Mouse (Mus musculus): ENCODE measurements around the gene Ilkap. TPM values are rescaled to one million over a fixed set of nuclear protein-coding genes. Genes with fewer than 3 reads are reported as not detected.

Ilkap gene
- polyA plus RNA-seq, 1 experiment: 64.5 TPM

- Histone ChIP-seq H3K27ac (ENCODE audit: insufficient read depth, low read length) (no peak overlapping the region), H3K4me1 (ENCODE audit: control insufficient read depth, insufficient read depth, low read length) (0 out of 2 replicates have a peak, but pooled peaks cover 2% of the 10 kb centered on the region), H3K4me3 (ENCODE audit: insufficient read depth, low read length) (no peak overlapping the region)
- TF ChIP-seq POLR2A (IDR thresholded peaks at IDR 0.05; ENCODE audit: low read depth, low read length): no peak
- no peak for TF ChIP-seq CTCF (IDR thresholded peaks at IDR 0.05; ENCODE audit: borderline replicate concordance, insufficient read depth, low read length)
Observed at GRCm38 (mm10) chr1:91415311-91415710, 16.7 kb upstream of the Ilkap start.

DNA sequence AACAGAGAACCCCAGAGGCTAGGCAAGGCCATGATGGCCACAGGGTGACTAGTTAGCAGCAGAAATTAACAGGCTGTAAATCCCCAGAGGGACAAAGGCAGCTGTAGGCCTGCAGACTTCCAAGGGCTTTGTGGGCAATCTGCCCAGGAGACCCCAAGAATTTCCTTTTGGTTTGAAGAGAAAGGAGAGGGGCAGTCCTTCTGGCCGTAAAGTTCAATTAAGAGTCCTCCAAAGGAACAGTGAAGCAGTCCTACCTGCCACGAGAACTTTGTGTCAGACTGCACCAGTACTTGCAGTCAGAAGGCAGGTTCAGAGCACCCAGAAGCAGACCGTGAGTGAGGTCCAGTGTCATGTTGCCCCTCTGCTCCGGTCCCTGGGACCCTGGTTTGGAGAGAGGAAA lies 16.3 kb upstream of the Ilkap start:
- H3K4me1 ChIP-seq (ENCODE audit: control insufficient read depth, insufficient read depth, low read length): 0 out of 2 replicates have a peak, but pooled peaks cover 2% of the 10 kb centered on the region
- no peak overlapping the region for H3K27ac ChIP-seq (ENCODE audit: insufficient read depth, low read length)
- no peak for TF ChIP-seq CTCF (IDR thresholded peaks at IDR 0.05; ENCODE audit: borderline replicate concordance, insufficient read depth, low read length)
- H3K4me3 ChIP-seq (ENCODE audit: insufficient read depth, low read length): no peak overlapping the region

DNA sequence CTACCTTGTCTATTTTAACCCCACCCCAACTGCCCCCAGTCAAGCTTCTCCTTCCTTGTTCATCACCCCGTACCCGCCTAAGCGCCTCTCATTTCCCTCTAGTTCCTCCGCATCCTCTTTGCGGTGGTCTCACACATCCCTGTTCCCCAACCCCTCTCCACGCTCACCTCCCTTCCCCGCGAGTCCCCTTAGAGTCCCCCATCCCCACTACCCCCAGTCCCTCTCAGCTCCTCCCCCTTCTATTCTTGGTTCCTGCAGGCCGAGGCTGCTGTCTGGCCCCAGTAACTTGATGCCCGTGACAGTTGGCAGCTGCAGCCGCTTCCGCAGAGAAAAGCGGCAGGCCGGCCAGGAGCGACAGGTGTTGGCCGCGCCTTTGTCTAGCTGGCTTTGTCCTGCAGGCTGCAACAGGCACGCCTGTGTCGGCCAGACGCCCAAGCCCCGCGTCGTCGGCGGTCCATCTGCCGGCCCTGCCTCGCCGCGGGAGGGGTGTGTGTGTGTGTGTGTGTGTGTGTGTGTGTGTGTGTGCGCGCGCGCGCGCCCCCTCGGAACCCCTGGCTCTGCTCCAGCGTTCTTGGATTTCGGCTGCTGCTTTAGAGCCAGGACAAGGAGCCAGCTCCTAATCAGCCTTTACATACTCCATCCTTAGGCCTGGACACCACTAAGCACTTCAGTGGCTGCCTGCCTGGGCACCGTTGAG lies 15.4 kb upstream of the Ilkap start, which contains the start of gene Hes6:
Gene Hes6, minus strand, starts transcription at position 141 of the 697 bp plus-strand sequence.
- Histone ChIP-seq H3K4me3 (ENCODE audit: insufficient read depth, low read length) (peak within 1 kb of the TSS; percentile 70), H3K27ac (ENCODE audit: insufficient read depth, low read length) (no peak within 1 kb of the TSS), H3K4me1 (ENCODE audit: control insufficient read depth, insufficient read depth, low read length) (0 out of 2 replicates have a peak, but pooled peaks cover 2% of the 10 kb centered on the region)
- TF ChIP-seq POLR2A (IDR thresholded peaks at IDR 0.05; ENCODE audit: low read depth, low read length) (no peak), CTCF (IDR thresholded peaks at IDR 0.05; ENCODE audit: borderline replicate concordance, insufficient read depth, low read length) (no peak)

- Histone ChIP-seq H3K4me1 (ENCODE audit: control insufficient read depth, insufficient read depth, low read length) (0 out of 2 replicates have a peak, but pooled peaks cover 2% of the 10 kb centered on the region), H3K4me3 (ENCODE audit: insufficient read depth, low read length) (peak overlapping the region; percentile 39), H3K27ac (ENCODE audit: insufficient read depth, low read length) (no peak overlapping the region)
- TF ChIP-seq POLR2A (IDR thresholded peaks at IDR 0.05; ENCODE audit: low read depth, low read length) (no peak), CTCF (IDR thresholded peaks at IDR 0.05; ENCODE audit: borderline replicate concordance, insufficient read depth, low read length) (no peak)
Observed at GRCm38 (mm10) chr1:91413536-91413897, 14.9 kb upstream of the Ilkap start.

DNA sequence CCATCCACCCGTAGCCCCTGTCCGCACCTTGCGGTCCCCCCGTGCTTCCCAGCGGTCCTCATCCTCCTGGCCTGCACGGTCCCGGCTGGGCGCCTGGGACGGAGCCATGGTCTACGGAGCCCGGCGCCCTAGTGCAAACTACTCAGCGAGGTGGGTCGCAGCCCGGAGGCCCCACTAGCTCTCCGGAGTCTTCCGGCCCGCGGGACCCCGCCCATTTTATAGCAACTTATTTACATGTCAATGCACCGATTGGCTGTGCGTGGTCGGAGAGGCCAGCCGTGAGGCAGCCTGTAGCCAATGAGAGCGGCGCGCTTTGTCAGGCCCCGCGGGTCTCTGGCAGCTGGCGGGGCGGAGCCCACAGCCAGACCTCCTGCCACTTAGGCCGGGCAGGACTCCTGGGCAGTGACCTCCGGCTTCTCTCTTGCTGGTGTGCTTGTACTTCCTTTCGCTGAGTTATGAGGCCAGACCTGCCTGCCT lies 14.5 kb upstream of the Ilkap start:
- Histone ChIP-seq H3K4me1 (ENCODE audit: control insufficient read depth, insufficient read depth, low read length) (0 out of 2 replicates have a peak, but pooled peaks cover 2% of the 10 kb centered on the region), H3K27ac (ENCODE audit: insufficient read depth, low read length) (no peak overlapping the region), H3K4me3 (ENCODE audit: insufficient read depth, low read length) (peak overlapping the region; percentile 70)
- TF ChIP-seq POLR2A (IDR thresholded peaks at IDR 0.05; ENCODE audit: low read depth, low read length) (peak; percentile 87), CTCF (IDR thresholded peaks at IDR 0.05; ENCODE audit: borderline replicate concordance, insufficient read depth, low read length) (no peak)

DNA sequence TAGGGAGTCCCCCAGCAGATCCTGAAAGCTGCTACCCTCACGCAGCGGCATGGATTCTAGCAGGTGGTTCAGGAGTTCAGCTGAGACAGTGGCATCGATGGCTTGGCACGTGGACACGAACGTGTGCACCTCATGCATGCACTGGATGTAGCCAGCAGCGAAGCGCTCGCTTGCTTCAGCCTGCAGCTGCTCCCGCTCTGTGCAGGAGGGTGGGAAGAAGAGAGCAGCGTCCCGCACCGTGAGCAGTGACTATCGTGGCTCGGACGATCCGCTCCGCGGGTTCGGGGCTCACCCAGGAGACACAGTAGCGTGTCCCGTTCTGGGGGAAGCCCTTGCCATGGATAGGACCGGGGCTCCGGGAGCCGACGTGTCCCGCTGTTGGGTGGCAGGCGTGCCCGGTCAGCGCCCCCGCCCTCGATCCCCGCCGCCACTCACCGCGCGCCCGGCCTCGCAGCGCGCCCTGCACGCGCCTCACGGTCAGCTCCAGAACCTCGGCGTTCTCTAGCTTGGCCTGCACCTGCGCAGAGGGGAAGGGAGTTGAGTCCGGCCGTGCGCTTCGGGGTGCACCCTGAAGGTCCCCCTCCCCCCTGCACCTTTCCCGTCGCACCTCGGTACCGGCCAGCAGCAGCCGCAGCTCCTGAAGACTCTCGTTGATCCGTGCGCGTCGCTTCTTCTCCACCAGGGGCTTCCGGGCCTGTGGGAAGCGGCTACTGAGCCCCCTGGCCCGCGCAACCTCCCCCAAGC lies 13.8 kb upstream of the Ilkap start:
- TF ChIP-seq POLR2A (IDR thresholded peaks at IDR 0.05; ENCODE audit: low read depth, low read length) (no peak; the same call in 1 of the 2 replicates), CTCF (IDR thresholded peaks at IDR 0.05; ENCODE audit: borderline replicate concordance, insufficient read depth, low read length) (no peak)
- Histone ChIP-seq H3K4me3 (ENCODE audit: insufficient read depth, low read length) (peak overlapping the region; percentile 70), H3K27ac (ENCODE audit: insufficient read depth, low read length) (no peak overlapping the region), H3K4me1 (ENCODE audit: control insufficient read depth, insufficient read depth, low read length) (0 out of 2 replicates have a peak, but pooled peaks cover 2% of the 10 kb centered on the region)

DNA sequence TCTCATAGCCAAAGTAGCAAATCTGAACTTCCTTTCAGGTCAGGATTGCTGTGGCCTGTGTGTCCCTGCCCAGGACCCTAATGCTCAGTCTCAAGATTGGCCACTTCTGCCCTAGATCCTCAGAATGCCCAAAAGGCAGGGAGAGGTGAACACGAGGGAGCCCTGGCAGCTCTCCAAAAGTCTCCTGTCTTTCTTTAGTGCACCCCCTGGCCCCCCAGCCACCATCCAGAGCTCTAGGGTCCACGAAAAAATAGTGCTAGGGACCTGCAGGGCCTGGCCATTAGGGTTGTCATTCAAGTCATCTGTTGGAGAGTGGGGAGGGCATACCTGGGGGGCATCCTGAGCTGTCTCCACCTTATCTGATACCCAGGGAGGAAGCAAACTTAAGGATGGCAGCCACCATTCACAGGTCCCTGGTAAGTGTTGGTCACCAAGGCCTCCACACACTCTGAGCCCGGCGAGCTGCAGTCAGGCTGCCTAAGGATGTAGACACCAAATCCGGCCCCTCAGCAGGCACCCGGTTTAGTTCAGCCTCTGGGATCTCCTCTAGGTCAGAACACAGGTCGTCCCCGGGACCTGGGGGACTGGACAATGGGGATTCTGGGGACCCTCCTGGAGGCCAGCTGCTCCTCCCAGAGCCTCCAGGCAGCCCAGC lies 13.1 kb upstream of the Ilkap start:
- no peak overlapping the region for H3K4me3 ChIP-seq (ENCODE audit: insufficient read depth, low read length)
- no peak overlapping the region for H3K27ac ChIP-seq (ENCODE audit: insufficient read depth, low read length)
- TF ChIP-seq POLR2A (IDR thresholded peaks at IDR 0.05; ENCODE audit: low read depth, low read length) (no peak), CTCF (IDR thresholded peaks at IDR 0.05; ENCODE audit: borderline replicate concordance, insufficient read depth, low read length) (no peak)
- 0 out of 2 replicates have a peak, but pooled peaks cover 2% of the 10 kb centered on the region for H3K4me1 ChIP-seq (ENCODE audit: control insufficient read depth, insufficient read depth, low read length)

DNA sequence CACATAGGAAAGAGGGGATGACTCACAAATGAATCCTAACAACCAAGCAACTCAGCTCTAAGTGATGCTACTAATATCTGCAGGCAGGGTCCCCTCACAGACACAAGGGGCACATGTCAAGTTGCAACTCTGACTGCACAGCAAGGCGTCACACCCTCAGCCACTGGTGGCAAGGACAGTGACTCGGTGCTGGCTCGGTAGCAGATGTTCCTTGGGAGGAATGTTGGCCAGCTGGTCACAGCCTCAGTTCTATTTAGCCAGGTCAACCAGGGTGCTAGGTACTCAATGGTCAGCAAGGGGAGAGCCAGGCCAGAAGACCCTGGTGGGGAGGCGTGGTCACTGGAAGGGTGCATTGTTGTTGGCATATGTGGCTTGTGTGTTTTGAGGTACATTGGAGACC lies 9.2 kb upstream of the Ilkap start:
- H3K27ac ChIP-seq (ENCODE audit: insufficient read depth, low read length): no peak overlapping the region
- 0 out of 2 replicates have a peak, but pooled peaks cover 2% of the 10 kb centered on the region for H3K4me1 ChIP-seq (ENCODE audit: control insufficient read depth, insufficient read depth, low read length)
- TF ChIP-seq CTCF (IDR thresholded peaks at IDR 0.05; ENCODE audit: borderline replicate concordance, insufficient read depth, low read length) (no peak), POLR2A (IDR thresholded peaks at IDR 0.05; ENCODE audit: low read depth, low read length) (no peak)
- H3K4me3 ChIP-seq (ENCODE audit: insufficient read depth, low read length): no peak overlapping the region

GRCm38 (mm10) chr1:91405406-91406169 lies 7.0 kb upstream of the Ilkap start:
- Histone ChIP-seq H3K27ac (ENCODE audit: insufficient read depth, low read length) (no peak overlapping the region), H3K4me3 (ENCODE audit: insufficient read depth, low read length) (no peak overlapping the region), H3K4me1 (ENCODE audit: control insufficient read depth, insufficient read depth, low read length) (no peaks in the 10 kb centered on the region)
- TF ChIP-seq CTCF (IDR thresholded peaks at IDR 0.05; ENCODE audit: borderline replicate concordance, insufficient read depth, low read length) (no peak), POLR2A (IDR thresholded peaks at IDR 0.05; ENCODE audit: low read depth, low read length) (no peak)

All from embryonic fibroblast, embryonic 13.5 days (primary cell).